Mouse (Mus musculus): ENCODE data around the gene Catsperz. TPM values are rescaled to one million over a fixed set of nuclear protein-coding genes. Genes with fewer than 3 reads are reported as not detected.

The Catsperz gene
- total RNA-seq, 1 experiment: 14.9 TPM

DNA sequence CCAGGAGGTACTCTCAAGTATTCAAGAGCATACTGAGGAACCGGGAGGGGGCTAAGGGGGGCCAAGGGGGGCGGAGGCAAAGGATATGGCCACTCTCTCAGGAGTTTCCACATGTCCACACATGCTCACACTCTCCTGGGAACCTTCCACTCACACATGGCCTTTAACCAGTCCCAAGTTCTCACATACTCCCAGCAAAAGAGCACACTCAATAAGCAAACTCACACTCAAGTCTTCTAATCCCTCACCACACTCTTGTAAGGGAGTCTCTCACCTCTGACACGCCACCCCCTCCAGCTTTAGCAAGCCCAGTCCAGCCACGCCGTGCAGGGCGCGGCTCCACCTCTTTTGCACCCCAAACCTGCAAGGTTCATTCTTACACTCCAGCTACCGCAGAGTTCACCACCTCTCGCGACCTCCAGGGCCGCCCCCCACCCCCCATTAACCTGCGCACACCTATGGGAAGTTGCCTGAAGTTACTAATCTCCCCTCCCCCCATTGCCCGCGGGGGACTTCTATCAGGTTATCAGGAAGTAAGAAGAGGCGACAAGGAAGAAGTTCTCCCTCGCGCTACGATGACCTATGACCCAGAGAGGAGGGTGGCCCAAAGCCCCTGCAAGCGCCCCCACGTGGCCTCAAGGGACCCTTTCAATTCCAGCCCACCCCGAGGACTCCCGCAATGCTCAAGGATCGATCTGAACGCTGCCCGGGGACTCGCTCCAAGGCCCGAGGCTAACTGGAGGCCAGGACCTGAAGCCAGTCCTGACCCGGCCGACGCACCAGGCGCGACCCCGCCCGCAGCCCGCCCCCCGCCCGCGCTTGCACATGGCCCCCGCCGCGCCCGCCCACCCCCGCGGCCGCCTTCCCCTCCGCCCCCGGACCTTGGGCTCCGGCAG lies 4.2 kb downstream of the Catsperz start:
- DNase-seq (ENCODE audit: low read depth, low spot score): peak; percentile 61
- peak overlapping the region; percentile 72 to 83 for H3K4me3 ChIP-seq (ENCODE audit: insufficient read depth in 1 of 2, low read depth in 1 of 2, low read length in 2 of 2, poor library complexity in 1 of 2, severe bottlenecking in 1 of 2)
- peak overlapping the region; percentile 83 for H3K9ac ChIP-seq (ENCODE audit: insufficient read depth, low read depth, low read length, poor library complexity, severe bottlenecking)
- no peaks in the 10 kb centered on the region for H3K9me3 ChIP-seq (ENCODE audit: control insufficient read depth, insufficient read depth, low read depth, low read length)
- in situ Hi-C loops (cut with MboI; ENCODE audit: low sequenced_read_pairs in 2 of 2, unreplicated experiment in 2 of 2): no loop called here
- peaks cover 3 to 15% of the 10 kb centered on the region in 2 experiments; a peak in 3 of 4 replicates for H3K4me1 ChIP-seq (ENCODE audit: control insufficient read depth in 2 of 2, insufficient read depth in 2 of 2, low read length in 2 of 2, poor library complexity in 1 of 2)
- H3K27ac ChIP-seq (ENCODE audit: insufficient read depth, low read depth, low read length, poor library complexity, severe bottlenecking): peak overlapping the region; percentile 77
- no peak for TF ChIP-seq ZNF384 (IDR thresholded peaks at IDR 0.05; ENCODE audit: low read depth, low read length)
- TF ChIP-seq CHD2 (IDR thresholded peaks at IDR 0.05; ENCODE audit: low read depth, low read length): no peak; the same call in 1 of the 2 replicates
- no peak for TF ChIP-seq MAFK (IDR thresholded peaks at IDR 0.05; ENCODE audit: insufficient read depth, low read depth, low read length)
- no peak for TF ChIP-seq HCFC1 (IDR thresholded peaks at IDR 0.05; ENCODE audit: borderline replicate concordance, insufficient read depth, low read length)
- TF ChIP-seq ZC3H11A (IDR thresholded peaks at IDR 0.05; ENCODE audit: borderline replicate concordance, low read depth, low read length): no peak
- H3K36me3 ChIP-seq (ENCODE audit: control insufficient read depth, insufficient read depth, low read length, poor library complexity, severe bottlenecking): peaks cover 2% of the 10 kb centered on the region; the same call in 1 of the 2 replicates

GRCm38 (mm10) chr19:6919876-6920740 lies 5.1 kb downstream of the Catsperz start:
- in situ Hi-C loops (cut with MboI; ENCODE audit: low sequenced_read_pairs in 2 of 2, unreplicated experiment in 2 of 2): no loop called here
- Histone ChIP-seq H3K9ac (ENCODE audit: insufficient read depth, low read depth, low read length, poor library complexity, severe bottlenecking) (0 out of 2 replicates have a peak overlapping the region, but pooled peaks have one; percentile 12), H3K27ac (ENCODE audit: insufficient read depth, low read depth, low read length, poor library complexity, severe bottlenecking) (no peak overlapping the region), H3K4me1 (ENCODE audit: control insufficient read depth in 2 of 2, insufficient read depth in 2 of 2, low read length in 2 of 2, poor library complexity in 1 of 2) (peaks cover 3 to 13% of the 10 kb centered on the region in 2 experiments; a peak in 3 of 4 replicates), H3K9me3 (ENCODE audit: control insufficient read depth, insufficient read depth, low read depth, low read length) (no peaks in the 10 kb centered on the region), H3K36me3 (ENCODE audit: control insufficient read depth, insufficient read depth, low read length, poor library complexity, severe bottlenecking) (peaks cover 2% of the 10 kb centered on the region; the same call in 1 of the 2 replicates), H3K4me3 (ENCODE audit: insufficient read depth in 1 of 2, low read depth in 1 of 2, low read length in 2 of 2, poor library complexity in 1 of 2, severe bottlenecking in 1 of 2) (peak overlapping the region; percentile 72 to 83)
- no peak for TF ChIP-seq ZNF384 (IDR thresholded peaks at IDR 0.05; ENCODE audit: low read depth, low read length)
- DNase-seq (ENCODE audit: low read depth, low spot score): no peak

DNA sequence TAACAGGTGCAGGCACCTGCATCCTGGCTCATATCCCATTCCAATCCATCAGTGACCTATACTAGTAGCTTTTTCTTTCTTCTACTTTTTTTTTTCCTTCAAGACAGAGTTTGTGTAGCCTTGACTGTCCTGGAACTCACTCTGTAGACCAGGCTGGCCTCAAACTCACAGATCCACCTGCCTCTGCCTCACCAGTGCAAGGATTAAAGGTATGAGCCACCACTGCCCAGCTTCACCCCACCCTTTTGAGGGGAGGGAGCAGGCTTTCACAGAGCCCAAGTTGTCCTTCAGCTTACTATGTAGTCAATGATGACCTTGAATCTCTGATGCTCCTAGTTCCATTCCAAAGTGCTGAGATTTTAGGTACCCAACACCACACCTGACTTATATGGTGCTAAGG lies 5.7 kb downstream of the Catsperz start:
- no peak for TF ChIP-seq ZNF384 (IDR thresholded peaks at IDR 0.05; ENCODE audit: low read depth, low read length)
- no peak for TF ChIP-seq CHD2 (IDR thresholded peaks at IDR 0.05; ENCODE audit: low read depth, low read length)
- no peak for TF ChIP-seq MAFK (IDR thresholded peaks at IDR 0.05; ENCODE audit: insufficient read depth, low read depth, low read length)
- no peak for TF ChIP-seq HCFC1 (IDR thresholded peaks at IDR 0.05; ENCODE audit: borderline replicate concordance, insufficient read depth, low read length)
- no peak for TF ChIP-seq ZC3H11A (IDR thresholded peaks at IDR 0.05; ENCODE audit: borderline replicate concordance, low read depth, low read length)
- Histone ChIP-seq H3K9ac (ENCODE audit: insufficient read depth, low read depth, low read length, poor library complexity, severe bottlenecking) (no peak overlapping the region), H3K27ac (ENCODE audit: insufficient read depth, low read depth, low read length, poor library complexity, severe bottlenecking) (no peak overlapping the region), H3K4me3 (ENCODE audit: insufficient read depth in 1 of 2, low read depth in 1 of 2, low read length in 2 of 2, poor library complexity in 1 of 2, severe bottlenecking in 1 of 2) (no peak overlapping the region), H3K4me1 (ENCODE audit: control insufficient read depth in 2 of 2, insufficient read depth in 2 of 2, low read length in 2 of 2, poor library complexity in 1 of 2) (peaks cover 3 to 11% of the 10 kb centered on the region in 2 experiments; a peak in 3 of 4 replicates), H3K9me3 (ENCODE audit: control insufficient read depth, insufficient read depth, low read depth, low read length) (no peaks in the 10 kb centered on the region), H3K36me3 (ENCODE audit: control insufficient read depth, insufficient read depth, low read length, poor library complexity, severe bottlenecking) (peaks cover 2% of the 10 kb centered on the region; the same call in 1 of the 2 replicates)
- DNase-seq (ENCODE audit: low read depth, low spot score): no peak
- in situ Hi-C loops (cut with MboI; ENCODE audit: low sequenced_read_pairs in 2 of 2, unreplicated experiment in 2 of 2): no loop called here

DNA sequence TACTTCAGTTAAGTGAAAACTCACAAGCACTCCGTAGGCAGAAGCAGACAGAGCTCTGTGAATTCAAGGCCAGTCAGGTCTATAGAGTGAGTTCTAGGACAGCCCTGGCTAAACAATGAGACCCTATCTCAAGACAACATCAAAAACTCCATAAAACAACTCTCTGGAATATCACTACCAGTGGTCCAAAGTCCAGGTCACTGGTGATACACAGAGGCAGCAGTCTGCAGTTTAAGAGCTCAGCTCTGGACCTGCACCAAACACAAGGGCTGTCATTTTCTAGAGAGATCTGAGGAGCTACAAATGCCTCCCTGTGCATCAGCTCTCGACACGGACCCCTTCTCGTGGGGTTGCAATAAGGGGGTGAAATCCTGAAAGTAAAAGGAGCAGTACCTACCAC lies 6.9 kb downstream of the Catsperz start:
- in situ Hi-C loops (cut with MboI; ENCODE audit: low sequenced_read_pairs in 2 of 2, unreplicated experiment in 2 of 2): no loop called here
- Histone ChIP-seq H3K4me1 (ENCODE audit: control insufficient read depth in 2 of 2, insufficient read depth in 2 of 2, low read length in 2 of 2, poor library complexity in 1 of 2) (peaks cover 3 to 11% of the 10 kb centered on the region in 2 experiments; a peak in 3 of 4 replicates), H3K4me3 (ENCODE audit: insufficient read depth in 1 of 2, low read depth in 1 of 2, low read length in 2 of 2, poor library complexity in 1 of 2, severe bottlenecking in 1 of 2) (no peak overlapping the region), H3K36me3 (ENCODE audit: control insufficient read depth, insufficient read depth, low read length, poor library complexity, severe bottlenecking) (peaks cover 4% of the 10 kb centered on the region; the same call in 1 of the 2 replicates), H3K9ac (ENCODE audit: insufficient read depth, low read depth, low read length, poor library complexity, severe bottlenecking) (no peak overlapping the region), H3K27ac (ENCODE audit: insufficient read depth, low read depth, low read length, poor library complexity, severe bottlenecking) (no peak overlapping the region), H3K9me3 (ENCODE audit: control insufficient read depth, insufficient read depth, low read depth, low read length) (no peaks in the 10 kb centered on the region)
- TF ChIP-seq ZNF384 (IDR thresholded peaks at IDR 0.05; ENCODE audit: low read depth, low read length) (no peak), HCFC1 (IDR thresholded peaks at IDR 0.05; ENCODE audit: borderline replicate concordance, insufficient read depth, low read length) (no peak), CHD2 (IDR thresholded peaks at IDR 0.05; ENCODE audit: low read depth, low read length) (no peak), ZC3H11A (IDR thresholded peaks at IDR 0.05; ENCODE audit: borderline replicate concordance, low read depth, low read length) (no peak), MAFK (IDR thresholded peaks at IDR 0.05; ENCODE audit: insufficient read depth, low read depth, low read length) (no peak)
- no peak for DNase-seq (ENCODE audit: low read depth, low spot score)

Measured in ES-E14 (cell line).